Mouse (Mus musculus) hindbrain, embryonic 15.5 days (tissue): ENCODE measurements around the gene Aifm2. TPM values are rescaled to one million over a fixed set of nuclear protein-coding genes. Genes with fewer than 3 reads are reported as not detected.

Source experiments
- ATAC-seq: fragments of 200-750 bp; cut with Nextera tagmentation; 2 replicates; pipeline ENCODE4 v1.8.0; 2017; ENCODE audit warnings: low read depth, moderate number of reproducible peaks, moderate TSS enrichment; ENCODE audit not compliant: low FRiP score
- H3K27ac ChIP-seq: fragments of 300-500 bp; sonication (generic); replicated peaks from 2 replicates; pipeline ENCODE4 v1.5.1; 2015; ENCODE audit warnings: mild to moderate bottlenecking, inconsistent platforms
- H3K27me3 ChIP-seq: fragments of 300-500 bp; sonication (generic); 2 replicates; pipeline ENCODE4 v1.6.1; 2015; ENCODE audit warnings: control low read depth, inconsistent platforms
- H3K36me3 ChIP-seq: fragments of 300-500 bp; sonication (generic); 2 replicates; pipeline ENCODE4 v1.6.1; 2015; ENCODE audit warnings: control low read depth, inconsistent platforms
- H3K4me1 ChIP-seq: fragments of 300-500 bp; sonication (generic); replicated peaks from 2 replicates; pipeline ENCODE4 v1.6.1; 2015; ENCODE audit warnings: control low read depth, inconsistent platforms
- H3K4me2 ChIP-seq: fragments of 300-500 bp; sonication (generic); 2 replicates; pipeline ENCODE4 v1.6.1; 2015; ENCODE audit warnings: moderate library complexity, mild to moderate bottlenecking, inconsistent platforms
- H3K4me3 ChIP-seq: fragments of 300-500 bp; sonication (generic); 2 replicates; pipeline ENCODE4 v1.5.1; 2015; ENCODE audit warnings: mild to moderate bottlenecking, inconsistent platforms
- H3K9ac ChIP-seq: fragments of 300-500 bp; sonication (generic); 2 replicates; pipeline ENCODE4 v1.6.1; 2015; ENCODE audit warnings: inconsistent platforms
- H3K9me3 ChIP-seq: fragments of 300-500 bp; sonication (generic); 2 replicates; pipeline ENCODE4 v1.6.1; 2016; ENCODE audit warnings: control low read depth, inconsistent platforms
- WGBS: fragments of 180-500 bp; shearing (Covaris S2); methylation state at CpG from one replicate; pipeline ENCODE4 v1.1.7; 2015; 5-methylcytosine and 5-hydroxymethylcytosine counted together
- polyA plus RNA-seq: library from polyadenylated mRNA; unstranded; fragments of >200 nt; fragmentation: Nextera tagmentation; extraction: Ambion mirVana; gene quantifications from 2 replicates; pipeline ENCODE4 v1.2.1, GENCODE M21; 2015

Gene Aifm2
- polyA plus RNA-seq, 1 experiment from 2014 or later: 14.2 TPM

GRCm38 (mm10) chr10:61695703-61696559 is 19.1 kb upstream of the Aifm2 start:
- under 1% methylated on average over 91 of the region's 111 CpGs for WGBS
- Histone ChIP-seq H3K9me3 (no peaks in the 10 kb centered on the region), H3K4me2 (peak overlapping the region; percentile 100), H3K9ac (peak overlapping the region; percentile 80), H3K27me3 (no peaks in the 10 kb centered on the region), H3K4me3 (peak overlapping the region; percentile 74), H3K4me1 (peaks cover 21% of the 10 kb centered on the region), H3K36me3 (peaks cover 24% of the 10 kb centered on the region), H3K27ac (peak overlapping the region; percentile 74)
- ATAC-seq: peak; percentile 46

- no peak for ATAC-seq
- Histone ChIP-seq H3K27ac (no peak overlapping the region), H3K4me3 (peak overlapping the region; percentile 74), H3K9me3 (no peaks in the 10 kb centered on the region), H3K36me3 (peaks cover 18% of the 10 kb centered on the region), H3K4me2 (peak overlapping the region; percentile 100), H3K9ac (peak overlapping the region; percentile 80), H3K27me3 (no peaks in the 10 kb centered on the region), H3K4me1 (peaks cover 21% of the 10 kb centered on the region)
- WGBS: 14% methylated on average over 19 of the region's 19 CpGs
Measured at GRCm38 (mm10) chr10:61696560-61696823, 18.6 kb upstream of the Aifm2 start.

- 96% methylated on average over 2 of the region's 2 CpGs for WGBS
- Histone ChIP-seq H3K9me3 (no peaks in the 10 kb centered on the region), H3K27ac (no peak overlapping the region), H3K27me3 (no peaks in the 10 kb centered on the region), H3K36me3 (peaks cover 19% of the 10 kb centered on the region), H3K9ac (peak overlapping the region; percentile 80; the same call in 1 of the 2 replicates), H3K4me1 (peaks cover 21% of the 10 kb centered on the region), H3K4me3 (peak overlapping the region; percentile 74), H3K4me2 (peak overlapping the region; percentile 100)
- no peak for ATAC-seq
Measured at GRCm38 (mm10) chr10:61697028-61697427, 18.0 kb upstream of the Aifm2 start.

- 88% methylated on average over 4 of the region's 4 CpGs for whole genome bisulfite sequencing
- Histone ChIP-seq H3K4me1 (no peaks in the 10 kb centered on the region), H3K27ac (no peak overlapping the region), H3K9ac (no peak overlapping the region), H3K9me3 (no peaks in the 10 kb centered on the region), H3K36me3 (peaks cover 19% of the 10 kb centered on the region), H3K4me2 (no peak overlapping the region), H3K27me3 (no peaks in the 10 kb centered on the region), H3K4me3 (no peak overlapping the region)
- no peak for ATAC-seq
Measured at GRCm38 (mm10) chr10:61704663-61705062, 10.4 kb upstream of the Aifm2 start.

DNA sequence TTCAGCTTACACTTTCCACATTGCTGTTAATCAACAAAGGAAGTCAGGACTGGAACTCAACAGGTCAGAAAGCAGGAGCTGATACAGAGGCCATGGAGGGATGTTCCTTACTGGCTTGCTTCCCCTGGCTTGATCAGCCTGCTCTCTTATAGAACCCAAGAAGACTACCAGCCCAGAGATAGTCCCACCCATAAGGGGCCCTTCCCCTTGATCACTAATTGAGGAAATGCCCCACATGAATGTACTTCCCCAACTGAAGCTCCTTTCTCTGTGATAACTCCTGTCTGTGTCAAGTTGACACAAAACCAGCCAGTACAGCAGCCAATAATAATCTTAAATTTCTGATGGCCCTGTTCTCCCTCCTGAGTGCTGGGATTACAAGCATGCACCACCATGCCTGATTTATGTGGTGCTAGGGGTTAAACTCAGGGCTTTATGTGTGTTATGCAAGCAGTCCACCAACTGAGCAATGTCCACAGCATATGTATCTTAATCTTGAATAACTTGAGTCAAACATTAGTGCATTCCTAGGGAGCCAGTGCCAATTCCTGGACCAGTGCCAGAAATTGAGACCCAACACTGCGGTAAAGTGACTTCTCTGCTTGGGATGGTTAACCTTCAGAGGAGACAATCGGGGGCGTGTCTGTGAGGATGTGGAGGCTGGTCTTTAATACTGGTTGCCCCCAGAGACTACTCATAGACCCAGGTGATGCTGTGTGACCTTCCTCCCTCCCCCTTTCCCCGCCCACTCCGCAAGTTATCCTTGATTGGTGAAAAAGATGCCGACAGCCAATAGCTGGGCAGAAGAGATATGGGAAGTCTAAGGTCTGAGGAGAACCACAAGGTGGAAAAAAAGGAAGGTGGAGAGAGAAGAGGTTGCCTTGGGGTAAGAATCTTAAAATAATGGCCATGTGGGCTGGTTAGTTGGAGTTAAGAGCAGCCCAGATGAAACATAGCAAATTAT is 8.4 kb upstream of the Aifm2 start:
- Histone ChIP-seq H3K9me3 (no peaks in the 10 kb centered on the region), H3K4me1 (no peaks in the 10 kb centered on the region), H3K27ac (no peak overlapping the region), H3K27me3 (no peaks in the 10 kb centered on the region), H3K4me3 (no peak overlapping the region), H3K9ac (no peak overlapping the region), H3K36me3 (peaks cover 17% of the 10 kb centered on the region), H3K4me2 (no peak overlapping the region)
- WGBS: 80% methylated on average over 6 of the region's 6 CpGs
- no peak for ATAC-seq

- no peak overlapping the region for H3K4me2 ChIP-seq
- H3K9me3 ChIP-seq: no peaks in the 10 kb centered on the region
- no peak overlapping the region for H3K27ac ChIP-seq
- no peaks in the 10 kb centered on the region for H3K36me3 ChIP-seq
- 0 out of 2 replicates have a peak, but pooled peaks cover 4% of the 10 kb centered on the region for H3K27me3 ChIP-seq
- H3K9ac ChIP-seq: no peak overlapping the region
- ATAC-seq: no peak
- WGBS: 76% methylated on average over 3 of the region's 3 CpGs
- H3K4me1 ChIP-seq: peaks cover 8% of the 10 kb centered on the region; the same call in 1 of the 2 replicates
- H3K4me3 ChIP-seq: no peak overlapping the region
Measured at GRCm38 (mm10) chr10:61713601-61714000, 1.5 kb upstream of the Aifm2 start.

- H3K9ac ChIP-seq: no peak overlapping the region
- peaks cover 8% of the 10 kb centered on the region; the same call in 1 of the 2 replicates for H3K4me1 ChIP-seq
- H3K27me3 ChIP-seq: 0 out of 2 replicates have a peak, but pooled peaks cover 4% of the 10 kb centered on the region
- H3K9me3 ChIP-seq: no peaks in the 10 kb centered on the region
- H3K27ac ChIP-seq: no peak overlapping the region
- H3K4me2 ChIP-seq: no peak overlapping the region
- ATAC-seq: no peak
- no peaks in the 10 kb centered on the region for H3K36me3 ChIP-seq
- no peak overlapping the region for H3K4me3 ChIP-seq
- WGBS: 95% methylated on average over 4 of the region's 4 CpGs
Measured at GRCm38 (mm10) chr10:61714146-61714545, 917 bp upstream of the Aifm2 start.

GRCm38 (mm10) chr10:61715462-61715837 is 387 bp downstream of the Aifm2 start:
- peak overlapping the region; percentile 45 for H3K4me3 ChIP-seq
- ATAC-seq: peak; percentile 66; the same call in 1 of the 2 replicates
- no peak overlapping the region for H3K27ac ChIP-seq
- 6% methylated on average over 11 of the region's 11 CpGs for WGBS
- H3K9me3 ChIP-seq: no peaks in the 10 kb centered on the region
- H3K4me1 ChIP-seq: peaks cover 8% of the 10 kb centered on the region; the same call in 1 of the 2 replicates
- H3K27me3 ChIP-seq: 0 out of 2 replicates have a peak, but pooled peaks cover 4% of the 10 kb centered on the region
- H3K4me2 ChIP-seq: peak overlapping the region; percentile 77
- H3K36me3 ChIP-seq: no peaks in the 10 kb centered on the region
- peak overlapping the region; percentile 48 for H3K9ac ChIP-seq

DNA sequence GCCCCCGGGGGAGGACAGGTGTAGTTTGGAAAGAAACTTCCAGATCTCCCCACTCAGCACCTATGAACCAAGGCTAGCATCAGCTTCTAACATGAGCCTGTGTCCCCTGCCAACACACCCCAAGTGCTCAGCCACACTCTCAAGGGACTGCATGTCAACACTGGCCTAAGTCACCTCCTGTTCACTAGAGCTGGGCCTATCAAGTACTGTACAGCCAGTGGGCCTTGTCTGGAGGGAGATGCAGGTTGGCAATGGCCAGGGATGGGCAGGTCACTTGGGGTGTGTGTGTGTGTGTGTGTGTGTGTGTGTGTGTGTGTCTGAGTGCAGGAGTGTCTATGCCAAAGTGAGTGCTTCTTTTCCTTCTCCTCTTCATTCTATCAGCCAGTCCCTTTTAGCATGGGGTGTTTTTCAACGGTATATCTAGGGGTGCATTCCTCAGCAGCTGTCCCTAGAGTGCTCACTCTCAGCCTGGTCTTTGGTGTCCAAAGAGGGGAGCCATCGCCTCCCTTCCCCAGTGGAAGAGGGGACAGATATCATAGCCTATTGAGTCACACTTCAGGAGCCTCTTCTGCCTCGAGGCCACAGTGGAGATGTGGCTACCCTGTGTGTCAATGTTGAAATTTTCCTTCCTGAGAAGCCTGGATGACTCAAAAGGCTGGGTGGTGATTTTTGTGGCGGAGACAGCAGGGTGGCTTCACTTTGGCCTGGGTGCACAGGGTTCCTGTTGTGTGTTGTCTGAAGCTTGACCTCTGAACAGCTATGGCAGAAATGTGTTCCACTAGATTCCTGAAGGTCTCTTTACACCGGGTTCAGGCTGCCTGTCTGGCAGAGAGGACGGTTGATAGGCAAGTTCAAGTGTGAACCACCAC is 1.2 kb downstream of the Aifm2 start:
- H3K4me2 ChIP-seq: peak overlapping the region; percentile 77

DNA sequence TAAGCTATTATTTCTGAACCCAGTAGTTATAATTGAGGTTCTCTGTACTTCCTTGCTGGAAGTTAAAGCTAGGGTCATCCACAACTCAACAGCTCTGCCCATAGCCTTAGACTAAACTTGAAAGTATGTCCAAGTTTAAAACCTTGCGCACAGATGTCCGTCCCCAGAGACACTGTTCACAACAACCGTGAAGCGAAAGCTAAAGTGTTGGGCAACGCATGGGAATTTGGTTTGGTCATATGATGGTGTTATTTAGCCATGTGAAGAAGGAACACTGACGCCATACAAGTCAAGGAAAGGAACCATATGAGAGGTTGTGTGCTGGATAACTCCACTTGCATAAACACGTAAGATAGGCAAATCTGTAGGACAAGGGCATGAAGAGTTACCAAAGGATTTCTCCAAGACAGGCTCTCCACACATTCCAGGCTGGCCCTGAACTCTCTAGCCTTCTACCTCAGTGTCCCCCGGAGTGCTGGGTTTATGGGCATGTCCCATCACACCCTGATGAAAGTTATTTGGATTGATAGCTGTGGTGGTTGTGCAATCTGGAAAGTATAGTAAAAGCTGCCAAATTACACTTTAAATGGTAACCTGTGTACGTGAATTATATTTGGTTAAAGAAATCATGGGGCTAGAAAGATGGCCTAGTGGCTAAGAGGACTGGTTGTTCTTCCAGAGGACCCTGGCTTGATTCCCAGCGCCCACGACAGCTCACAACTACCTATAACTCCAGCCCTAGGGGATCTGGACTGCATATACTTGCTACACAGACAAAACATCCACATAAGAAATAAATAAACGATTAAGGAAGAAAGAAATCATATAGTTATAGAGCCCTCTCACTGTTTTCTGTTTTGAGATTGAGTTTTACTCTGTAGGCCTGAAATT is 2.6 kb downstream of the Aifm2 start:
- Histone ChIP-seq H3K4me1 (peaks cover 8% of the 10 kb centered on the region; the same call in 1 of the 2 replicates), H3K4me3 (no peak overlapping the region), H3K4me2 (no peak overlapping the region), H3K27me3 (0 out of 2 replicates have a peak, but pooled peaks cover 4% of the 10 kb centered on the region), H3K36me3 (no peaks in the 10 kb centered on the region), H3K9me3 (no peaks in the 10 kb centered on the region), H3K27ac (no peak overlapping the region), H3K9ac (no peak overlapping the region)
- WGBS: 93% methylated on average over 12 of the region's 12 CpGs
- ATAC-seq: no peak

More for the DNA sequence above, 1.2 kb downstream of the Aifm2 start:
- peak; percentile 20; the same call in 1 of the 2 replicates for ATAC-seq
- Histone ChIP-seq H3K4me1 (peaks cover 8% of the 10 kb centered on the region; the same call in 1 of the 2 replicates), H3K9ac (no peak overlapping the region), H3K4me3 (peak overlapping the region; percentile 45), H3K27ac (no peak overlapping the region), H3K9me3 (no peaks in the 10 kb centered on the region), H3K27me3 (0 out of 2 replicates have a peak, but pooled peaks cover 4% of the 10 kb centered on the region), H3K36me3 (no peaks in the 10 kb centered on the region)
- WGBS: 74% methylated on average over 7 of the region's 7 CpGs
